Mouse (Mus musculus) neural tube, embryonic 15.5 days (tissue): ENCODE measurements at regions not wholly inside any gene's neighbourhood (a gene's known extent, or its start where the extent isn't known, plus 50 kb on each side); places are given as distances from the start of the nearest gene placed in this dataset.

ENCODE experiments used
- ATAC-seq: fragments of 200-750 bp; cut with Nextera tagmentation; 2 replicates; pipeline ENCODE4 v1.8.0; 2017; ENCODE audit warnings: mild to moderate bottlenecking, moderate TSS enrichment, moderate library complexity; ENCODE audit not compliant: low FRiP score
- H3K27ac ChIP-seq: fragments of 300-500 bp; sonication (generic); replicated peaks from 2 replicates; pipeline ENCODE4 v1.5.1; 2015; ENCODE audit warnings: mild to moderate bottlenecking, inconsistent platforms
- H3K27me3 ChIP-seq: fragments of 300-500 bp; sonication (generic); replicated peaks from 2 replicates; pipeline ENCODE4 v1.6.1; 2015; ENCODE audit warnings: inconsistent platforms
- H3K36me3 ChIP-seq: fragments of 300-500 bp; sonication (generic); 2 replicates; pipeline ENCODE4 v1.6.1; 2015; ENCODE audit warnings: inconsistent platforms
- H3K4me1 ChIP-seq: fragments of 300-500 bp; sonication (generic); 2 replicates; pipeline ENCODE4 v1.6.1; 2015; ENCODE audit warnings: inconsistent platforms
- H3K4me2 ChIP-seq: fragments of 300-500 bp; sonication (generic); 2 replicates; pipeline ENCODE4 v1.6.1; 2015; ENCODE audit warnings: inconsistent platforms, mild to moderate bottlenecking, moderate library complexity
- H3K4me3 ChIP-seq: fragments of 300-500 bp; sonication (generic); replicated peaks from 2 replicates; pipeline ENCODE4 v1.5.1; 2015; ENCODE audit warnings: mild to moderate bottlenecking, inconsistent platforms
- H3K9ac ChIP-seq: fragments of 300-500 bp; sonication (generic); replicated peaks from 2 replicates; pipeline ENCODE4 v1.6.1; 2015; ENCODE audit warnings: mild to moderate bottlenecking, inconsistent platforms
- H3K9me3 ChIP-seq: fragments of 300-500 bp; sonication (generic); replicated peaks from 2 replicates; pipeline ENCODE4 v1.6.1; 2016; ENCODE audit warnings: inconsistent platforms
- WGBS: fragments of 180-500 bp; shearing (Covaris S2); methylation state at CpG from one replicate; pipeline ENCODE4 v1.1.7; 2015; ENCODE audit warnings: mixed read lengths; 5-methylcytosine and 5-hydroxymethylcytosine counted together

GRCm38 (mm10) chr1:33271437-33272145 is 398.0 kb downstream of the Prim2 start:
- H3K36me3 ChIP-seq: no peaks in the 10 kb centered on the region
- H3K27ac ChIP-seq: peak overlapping the region; percentile 33; the same call in 1 of the 2 replicates
- peak; percentile 59 for ATAC-seq
- H3K9me3 ChIP-seq: no peaks in the 10 kb centered on the region
- 0 out of 2 replicates have a peak, but pooled peaks cover 5% of the 10 kb centered on the region for H3K4me1 ChIP-seq
- H3K4me2 ChIP-seq: peak overlapping the region; percentile 38
- no peaks in the 10 kb centered on the region for H3K27me3 ChIP-seq
- WGBS: 62% methylated on average over 12 of the region's 12 CpGs
- no peak overlapping the region for H3K9ac ChIP-seq
- H3K4me3 ChIP-seq: peak overlapping the region; percentile 15; the same call in 1 of the 2 replicates

- no peak for ATAC-seq
- Histone ChIP-seq H3K4me1 (0 out of 2 replicates have a peak, but pooled peaks cover 5% of the 10 kb centered on the region), H3K27me3 (no peaks in the 10 kb centered on the region), H3K36me3 (no peaks in the 10 kb centered on the region), H3K9ac (no peak overlapping the region), H3K9me3 (no peaks in the 10 kb centered on the region), H3K4me3 (no peak overlapping the region), H3K4me2 (no peak overlapping the region), H3K27ac (no peak overlapping the region)
- 63% methylated on average over 4 of the region's 4 CpGs for WGBS
Measured at GRCm38 (mm10) chr1:33269162-33269561, 400.4 kb downstream of the Prim2 start.

- Histone ChIP-seq H3K9ac (no peak overlapping the region), H3K4me1 (no peaks in the 10 kb centered on the region), H3K9me3 (no peaks in the 10 kb centered on the region), H3K36me3 (no peaks in the 10 kb centered on the region), H3K27me3 (no peaks in the 10 kb centered on the region), H3K4me2 (no peak overlapping the region), H3K27ac (no peak overlapping the region), H3K4me3 (no peak overlapping the region)
- no peak for ATAC-seq
- WGBS: 70% methylated on average over 5 of the region's 5 CpGs
Measured at GRCm38 (mm10) chr1:33265731-33266415, 403.7 kb downstream of the Prim2 start.

GRCm38 (mm10) chr1:33249474-33249873 is 420.1 kb downstream of the Prim2 start:
- no peaks in the 10 kb centered on the region for H3K9me3 ChIP-seq
- no peaks in the 10 kb centered on the region for H3K4me1 ChIP-seq
- no peak overlapping the region for H3K27ac ChIP-seq
- ATAC-seq: no peak
- no peaks in the 10 kb centered on the region for H3K36me3 ChIP-seq
- no peak overlapping the region for H3K4me3 ChIP-seq
- no peaks in the 10 kb centered on the region for H3K27me3 ChIP-seq
- WGBS: 86% methylated on average over 5 of the region's 5 CpGs
- no peak overlapping the region for H3K9ac ChIP-seq
- H3K4me2 ChIP-seq: no peak overlapping the region

- Histone ChIP-seq H3K4me2 (no peak overlapping the region), H3K27me3 (no peaks in the 10 kb centered on the region), H3K9ac (no peak overlapping the region), H3K9me3 (no peaks in the 10 kb centered on the region), H3K36me3 (no peaks in the 10 kb centered on the region), H3K27ac (no peak overlapping the region), H3K4me3 (no peak overlapping the region), H3K4me1 (no peaks in the 10 kb centered on the region)
- 95% methylated on average over 6 of the region's 6 CpGs for WGBS
- no peak for ATAC-seq
Measured at GRCm38 (mm10) chr1:33247076-33247475, 422.5 kb downstream of the Prim2 start.

GRCm38 (mm10) chr1:33245186-33245585 is 424.4 kb downstream of the Prim2 start:
- Histone ChIP-seq H3K4me2 (no peak overlapping the region), H3K4me3 (no peak overlapping the region), H3K27me3 (no peaks in the 10 kb centered on the region), H3K9ac (no peak overlapping the region), H3K9me3 (no peaks in the 10 kb centered on the region), H3K36me3 (no peaks in the 10 kb centered on the region), H3K4me1 (no peaks in the 10 kb centered on the region), H3K27ac (no peak overlapping the region)
- WGBS: 91% methylated on average over 4 of the region's 4 CpGs
- no peak for ATAC-seq

GRCm38 (mm10) chr1:33244691-33245090 is 424.9 kb downstream of the Prim2 start:
- Histone ChIP-seq H3K4me3 (no peak overlapping the region), H3K9ac (no peak overlapping the region), H3K4me1 (no peaks in the 10 kb centered on the region), H3K9me3 (no peaks in the 10 kb centered on the region), H3K36me3 (no peaks in the 10 kb centered on the region), H3K27ac (no peak overlapping the region), H3K4me2 (no peak overlapping the region), H3K27me3 (no peaks in the 10 kb centered on the region)
- no peak for ATAC-seq
- 88% methylated on average over 8 of the region's 8 CpGs for WGBS

- no peak overlapping the region for H3K27ac ChIP-seq
- WGBS: 48% methylated on average over 6 of the region's 6 CpGs
Measured at GRCm38 (mm10) chr1:33222997-33223396, 446.6 kb downstream of the Prim2 start.

GRCm38 (mm10) chr1:33214815-33215214 is 454.8 kb downstream of the Prim2 start:
- 58% methylated on average over 5 of the region's 5 CpGs for WGBS
- Histone ChIP-seq H3K36me3 (no peaks in the 10 kb centered on the region), H3K4me2 (no peak overlapping the region), H3K9me3 (no peaks in the 10 kb centered on the region), H3K27me3 (no peaks in the 10 kb centered on the region), H3K4me1 (peaks cover 7% of the 10 kb centered on the region; the same call in 1 of the 2 replicates), H3K4me3 (no peak overlapping the region), H3K27ac (peak overlapping the region; percentile 19; the same call in 1 of the 2 replicates), H3K9ac (no peak overlapping the region)
- ATAC-seq: peak; percentile 82

More at GRCm38 (mm10) chr1:33222997-33223396, 446.6 kb downstream of the Prim2 start:
- no peaks in the 10 kb centered on the region for H3K27me3 ChIP-seq
- no peak overlapping the region for H3K4me3 ChIP-seq
- H3K4me1 ChIP-seq: no peaks in the 10 kb centered on the region
- H3K9ac ChIP-seq: no peak overlapping the region
- no peak for ATAC-seq
- H3K36me3 ChIP-seq: no peaks in the 10 kb centered on the region
- H3K9me3 ChIP-seq: no peaks in the 10 kb centered on the region
- H3K4me2 ChIP-seq: no peak overlapping the region

GRCm38 (mm10) chr1:33214394-33214793 is 455.2 kb downstream of the Prim2 start:
- WGBS: 93% methylated on average over 1 of the region's 1 CpGs
- Histone ChIP-seq H3K4me2 (no peak overlapping the region), H3K27me3 (no peaks in the 10 kb centered on the region), H3K27ac (no peak overlapping the region), H3K4me3 (no peak overlapping the region), H3K9ac (no peak overlapping the region), H3K4me1 (peaks cover 7% of the 10 kb centered on the region; the same call in 1 of the 2 replicates), H3K9me3 (no peaks in the 10 kb centered on the region), H3K36me3 (no peaks in the 10 kb centered on the region)
- ATAC-seq: no peak

- peak; percentile 87 for ATAC-seq
- H3K4me2 ChIP-seq: no peak overlapping the region
- 21% methylated on average over 6 of the region's 6 CpGs for WGBS
Measured at GRCm38 (mm10) chr1:33201571-33202189, 467.9 kb downstream of the Prim2 start.

More at GRCm38 (mm10) chr1:33201571-33202189, 467.9 kb downstream of the Prim2 start:
- Histone ChIP-seq H3K27me3 (no peaks in the 10 kb centered on the region), H3K36me3 (no peaks in the 10 kb centered on the region), H3K4me1 (no peaks in the 10 kb centered on the region), H3K4me3 (no peak overlapping the region), H3K9ac (no peak overlapping the region), H3K9me3 (no peaks in the 10 kb centered on the region), H3K27ac (0 out of 2 replicates have a peak overlapping the region, but pooled peaks have one; percentile 7)
